Mouse (Mus musculus): ENCODE data around the gene Ppdpf.
"Not testable (repeated sequence)": the region's sequence is repeated elsewhere in the genome, so short reads cannot be mapped to it uniquely, and the experiment has no call there.

Gene Ppdpf

GRCm38 (mm10) chr2:181158471-181158870, 28.6 kb upstream of the Ppdpf start:
- in situ Hi-C loops (cut with MboI; ENCODE audit: unreplicated experiment in 2 of 2): no loop called here

DNA sequence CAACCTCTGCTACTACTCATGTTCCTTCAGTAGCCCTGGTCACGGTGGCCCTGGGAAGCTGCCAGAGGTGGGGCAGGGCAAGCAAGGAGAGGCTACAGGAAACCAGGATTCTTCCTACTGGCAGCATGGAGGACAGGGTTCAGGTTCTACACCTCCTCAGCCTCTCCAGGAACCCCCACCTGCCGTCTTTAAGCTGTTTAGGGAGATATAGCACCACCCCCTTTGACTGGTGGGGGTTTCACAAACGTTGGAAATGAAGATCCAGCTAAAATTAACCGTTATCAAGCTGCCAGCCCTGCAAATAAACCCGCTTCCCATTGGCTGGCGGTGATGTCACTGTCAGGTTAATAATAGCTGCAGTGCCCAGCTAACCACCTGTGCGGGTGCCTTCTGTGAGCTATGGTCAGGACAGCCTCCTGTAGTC, 27.9 kb upstream of the Ppdpf start:
- in situ Hi-C loops (cut with MboI; ENCODE audit: unreplicated experiment in 2 of 2): no loop called here

DNA sequence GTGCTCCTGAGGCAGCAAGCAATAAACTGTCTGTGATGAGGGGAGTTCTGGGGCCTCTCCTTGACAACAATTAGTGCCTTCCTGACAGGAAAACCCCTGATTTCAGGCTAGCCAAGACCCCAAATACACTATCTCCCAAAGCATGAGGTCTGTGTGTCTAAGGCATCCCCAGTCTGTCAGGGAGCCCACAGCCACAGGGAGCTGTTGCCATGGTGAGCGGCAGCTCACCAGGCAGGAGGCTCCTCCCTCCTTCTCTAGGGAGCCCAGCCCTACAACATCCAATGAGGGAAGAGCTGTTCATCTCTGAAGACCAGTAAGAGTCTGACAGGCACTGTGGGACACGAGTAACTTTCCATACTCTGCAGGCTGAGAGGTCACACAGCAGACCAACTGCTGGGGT, 27.3 kb upstream of the Ppdpf start:
- in situ Hi-C loops (cut with MboI; ENCODE audit: unreplicated experiment in 2 of 2): no loop called here

- in situ Hi-C loops (cut with MboI; ENCODE audit: unreplicated experiment in 2 of 2): no loop called here
Measured at GRCm38 (mm10) chr2:181160821-181161220, 26.2 kb upstream of the Ppdpf start.

DNA sequence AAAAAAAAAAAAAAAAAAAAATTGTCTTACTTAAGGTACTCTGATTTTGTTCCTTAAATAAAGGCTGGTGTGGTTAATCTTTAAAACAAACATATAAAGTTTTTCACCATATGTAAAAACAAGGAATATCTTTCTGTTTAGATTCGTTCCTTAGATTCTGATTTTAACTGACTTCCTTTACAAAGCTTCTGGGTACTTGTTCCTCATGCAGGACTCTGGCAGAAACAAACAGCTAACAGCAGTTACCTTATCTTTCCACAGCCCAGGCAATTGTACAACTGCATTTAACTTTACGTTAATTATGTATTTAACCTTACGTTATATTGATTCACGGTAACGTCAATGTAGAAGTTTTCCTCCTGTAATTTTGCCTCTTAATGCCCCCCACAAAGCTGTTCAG, 20.6 kb upstream of the Ppdpf start:
- in situ Hi-C loops (cut with MboI; ENCODE audit: unreplicated experiment in 2 of 2): no loop called here

DNA sequence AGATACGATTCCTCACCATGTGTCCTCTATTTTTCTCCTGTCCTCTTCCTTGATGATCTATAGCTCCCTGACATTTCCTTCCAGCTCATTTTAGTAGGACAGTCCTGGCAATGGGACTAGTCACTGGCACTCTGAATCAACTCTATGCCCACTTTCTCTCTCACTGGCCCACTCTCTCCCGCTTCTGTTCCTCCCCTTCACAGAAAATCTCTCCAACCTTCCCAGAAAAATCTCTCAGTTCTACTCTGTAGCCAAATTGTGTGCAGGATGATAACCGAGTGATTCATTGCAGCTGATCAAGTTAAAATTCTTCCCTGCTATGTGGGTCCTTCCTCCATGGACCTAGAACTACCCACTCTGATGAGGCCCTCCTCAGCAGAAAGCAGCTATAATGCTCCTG, 12.4 kb upstream of the Ppdpf start:
- in situ Hi-C loops (cut with MboI; ENCODE audit: unreplicated experiment in 2 of 2): no loop called here

- in situ Hi-C loops (cut with MboI; ENCODE audit: unreplicated experiment in 2 of 2): no loop called here
Measured at GRCm38 (mm10) chr2:181178015-181178414, 9.0 kb upstream of the Ppdpf start.

DNA sequence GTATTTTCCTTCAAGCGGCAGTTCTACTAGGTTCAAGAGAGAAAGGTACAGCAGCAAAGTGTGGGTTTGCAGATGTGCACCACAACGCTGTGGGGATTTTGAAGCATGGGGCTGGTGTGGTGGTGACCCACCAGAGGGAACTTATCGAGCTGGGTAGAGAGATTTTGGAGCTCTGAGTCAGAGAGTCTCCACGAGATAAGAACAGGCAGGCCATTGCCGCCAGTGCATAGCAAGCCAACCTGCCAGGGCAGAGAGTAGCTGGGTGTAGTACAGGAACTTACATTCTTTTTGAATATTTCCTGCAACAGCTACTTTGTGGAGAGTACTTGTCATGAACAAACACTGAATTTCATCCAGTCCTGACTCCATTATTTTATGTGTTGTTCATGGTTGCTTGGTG, 8.6 kb upstream of the Ppdpf start:
- in situ Hi-C loops (cut with MboI; ENCODE audit: unreplicated experiment in 2 of 2): no loop called here

DNA sequence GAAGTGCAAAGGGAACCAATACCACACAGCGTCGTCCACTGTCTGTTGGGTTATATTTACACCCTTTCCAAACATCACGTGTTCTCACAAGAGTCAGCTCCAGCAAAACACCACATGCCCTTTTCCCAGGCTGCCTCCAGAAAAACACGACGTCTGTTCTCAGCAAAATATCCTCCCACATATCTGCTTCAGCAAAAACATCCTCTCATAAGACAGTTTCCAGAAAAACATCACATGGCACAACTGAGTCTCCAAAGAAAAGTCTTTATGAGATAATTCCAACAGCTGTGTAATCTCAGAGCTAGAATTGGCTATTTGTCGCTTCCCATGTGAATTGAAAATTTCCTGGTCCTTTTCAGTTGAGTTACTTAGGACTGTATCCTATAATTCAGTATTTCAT, 6.1 kb upstream of the Ppdpf start:
- in situ Hi-C loops (cut with MboI; ENCODE audit: unreplicated experiment in 2 of 2): loop anchor here (10.0 kb wide), 2 partner anchors 404 to 514 kb away; partner anchors contain the start of genes Uckl1 (in 2 of the 2), Lkaaear1 (in 1 of the 2) and Rgs19 (in 1 of the 2)

DNA sequence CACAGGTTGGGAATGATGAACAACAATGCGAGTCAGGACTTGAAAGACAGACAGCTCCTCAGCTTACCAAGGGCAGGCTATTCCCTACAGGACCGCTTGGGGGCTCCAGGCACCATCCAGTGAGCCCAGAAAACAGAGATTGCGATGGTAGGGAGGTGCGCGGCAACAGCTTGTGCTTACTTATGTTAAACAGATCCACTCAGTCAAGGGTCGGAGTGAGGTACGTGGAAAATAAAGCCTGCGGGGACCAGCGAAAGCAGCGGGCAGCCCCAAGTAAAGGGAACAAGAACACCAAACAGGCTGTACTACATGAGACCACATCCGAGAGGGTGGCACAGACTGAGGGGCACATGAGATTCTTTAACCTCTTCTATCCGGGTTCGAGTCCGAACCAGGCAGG, 412 bp upstream of the Ppdpf start:
- in situ Hi-C loops (cut with MboI; ENCODE audit: unreplicated experiment in 2 of 2): loop anchor here (5.0 to 10.0 kb wide), 3 partner anchors 146 to 508 kb away; partner anchors contain the start of genes Uckl1 (in 2 of the 2), Lkaaear1 (in 1 of the 2) and Rgs19 (in 1 of the 2)

DNA sequence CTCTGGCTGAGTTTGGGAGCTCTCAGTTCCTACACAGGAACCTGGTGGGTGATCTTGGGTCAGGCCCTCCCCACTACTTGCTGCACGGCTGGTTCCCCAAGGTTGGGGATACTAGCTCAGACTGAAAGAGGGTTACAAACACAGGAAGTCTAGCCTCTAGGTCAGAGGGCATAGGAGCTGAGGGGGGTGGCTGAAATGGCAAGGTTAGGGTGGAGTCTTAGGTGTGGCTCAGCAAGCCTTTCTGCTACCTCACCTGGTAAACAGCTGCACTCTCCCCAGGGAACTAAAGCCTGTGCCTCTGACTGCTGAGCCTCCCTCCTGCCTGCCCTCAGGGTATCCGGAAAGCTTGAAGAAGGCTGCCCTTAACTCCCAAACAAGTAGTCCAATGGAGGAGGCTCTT, 1.6 kb downstream of the Ppdpf start:
- in situ Hi-C loops (cut with MboI; ENCODE audit: unreplicated experiment in 2 of 2): loop anchor here (5.0 to 10.0 kb wide), 3 partner anchors 144 to 506 kb away; partner anchors contain the start of genes Uckl1 (in 2 of the 2), Lkaaear1 (in 1 of the 2) and Rgs19 (in 1 of the 2)

GRCm38 (mm10) chr2:181189321-181189720, 2.3 kb downstream of the Ppdpf start:
- in situ Hi-C loops (cut with MboI; ENCODE audit: unreplicated experiment in 2 of 2): loop anchor here (5.0 to 10.0 kb wide), 3 partner anchors 143 to 505 kb away; partner anchors contain the start of genes Uckl1 (in 2 of the 2), Lkaaear1 (in 1 of the 2) and Rgs19 (in 1 of the 2)

- in situ Hi-C loops (cut with MboI; ENCODE audit: unreplicated experiment in 2 of 2): not testable (repeated sequence)
Measured at GRCm38 (mm10) chr2:181191385-181191784, 4.3 kb downstream of the Ppdpf start.

DNA sequence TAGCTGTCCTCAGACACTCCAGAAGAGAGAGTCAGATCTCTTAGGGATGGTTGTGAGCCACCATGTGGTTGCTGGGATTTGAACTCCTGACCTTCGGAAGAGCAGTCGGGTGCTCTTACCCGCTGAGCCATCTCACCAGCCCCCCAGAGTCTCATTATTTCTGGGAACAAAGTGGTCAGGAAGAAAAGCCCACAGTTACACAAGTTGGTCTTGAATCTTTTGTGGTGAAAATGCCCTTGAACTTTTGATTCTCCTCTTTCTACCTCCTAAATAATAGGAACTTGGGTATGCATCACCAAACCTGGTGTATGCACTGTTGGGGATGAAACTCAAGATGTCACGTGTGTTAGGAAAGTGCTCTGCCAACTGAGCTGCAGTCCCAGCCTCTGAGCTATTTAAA, 4.9 kb downstream of the Ppdpf start:
- in situ Hi-C loops (cut with MboI; ENCODE audit: unreplicated experiment in 2 of 2): no loop called here

GRCm38 (mm10) chr2:181193044-181193443, 6.0 kb downstream of the Ppdpf start:
- in situ Hi-C loops (cut with MboI; ENCODE audit: unreplicated experiment in 2 of 2): no loop called here

DNA sequence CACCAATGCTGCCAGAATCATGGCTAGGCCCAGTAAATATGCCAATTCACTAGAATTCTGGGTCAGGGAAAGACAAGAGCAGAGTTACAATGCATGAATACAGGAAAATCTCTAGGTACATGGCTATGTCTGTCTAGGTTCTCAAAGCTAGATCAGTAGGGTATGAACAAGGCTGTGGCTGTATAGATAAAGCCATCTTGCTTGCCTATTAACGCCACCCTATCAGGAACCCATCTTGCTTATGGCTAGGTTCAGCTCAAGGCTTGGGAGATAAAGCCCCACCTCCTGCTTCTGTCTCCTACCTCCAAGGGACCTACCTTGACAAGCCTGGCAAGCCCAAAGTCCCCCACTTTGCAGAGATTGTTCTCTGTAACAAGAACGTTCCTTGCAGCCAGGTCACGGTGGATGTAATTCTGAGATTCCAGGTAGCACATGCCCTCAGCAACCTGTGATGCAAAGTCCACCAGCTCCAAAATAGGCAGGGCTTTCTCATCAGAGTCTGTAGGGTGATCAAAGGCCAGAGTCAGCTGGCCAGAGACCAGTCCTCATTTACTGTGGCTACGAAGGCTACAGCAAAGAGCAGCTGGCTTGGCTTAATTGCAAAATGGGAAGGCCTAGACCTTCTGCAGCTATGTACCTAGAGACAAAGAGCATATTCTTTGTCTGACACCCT, 9.7 kb downstream of the Ppdpf start:
- in situ Hi-C loops (cut with MboI; ENCODE audit: unreplicated experiment in 2 of 2): no loop called here

DNA sequence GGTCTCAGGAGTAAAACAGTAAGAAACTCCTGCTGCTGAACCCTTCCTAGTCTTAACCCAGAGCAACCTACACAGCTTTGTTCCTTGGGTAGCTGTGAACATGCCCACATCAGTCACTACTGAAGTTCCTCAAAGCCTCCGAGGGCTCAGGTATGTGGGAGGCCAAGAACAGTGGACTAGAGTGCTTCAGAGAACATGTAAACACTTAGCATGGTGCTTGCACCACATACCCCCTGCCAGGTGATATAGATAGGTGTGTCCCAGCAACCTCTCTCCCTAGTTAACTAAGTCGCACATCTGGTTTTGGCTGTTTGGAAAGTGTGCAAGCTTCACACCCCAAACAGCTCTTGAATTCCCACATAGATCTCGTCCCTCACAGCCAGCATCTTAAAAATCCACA, 14.6 kb downstream of the Ppdpf start:
- in situ Hi-C loops (cut with MboI; ENCODE audit: unreplicated experiment in 2 of 2): no loop called here

- in situ Hi-C loops (cut with MboI; ENCODE audit: unreplicated experiment in 2 of 2): no loop called here
Measured at GRCm38 (mm10) chr2:181202422-181202821, 15.4 kb downstream of the Ppdpf start, which contains the start of gene Ptk6. Gene Ptk6 (minus strand): TSS chr2:181202789.

DNA sequence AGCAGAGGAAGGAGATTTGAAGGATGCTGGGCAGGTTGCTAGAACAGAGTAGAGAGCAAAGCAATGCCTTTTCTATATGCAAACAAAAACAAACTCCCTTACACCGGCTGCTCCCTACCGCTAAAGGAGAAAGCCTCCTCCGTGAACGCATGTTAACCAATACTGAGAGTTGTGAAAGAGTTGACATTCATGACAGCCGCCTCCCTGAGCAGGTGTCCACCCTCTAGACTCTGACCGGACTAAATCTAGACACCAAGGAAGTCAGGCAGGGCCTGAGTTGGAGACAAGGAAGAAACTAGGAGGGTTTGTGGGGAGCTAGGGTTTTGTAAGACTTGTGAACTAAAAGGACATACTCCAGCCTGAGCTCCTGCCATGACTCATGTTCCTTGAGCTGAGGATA, 15.8 kb downstream of the Ppdpf start:
- in situ Hi-C loops (cut with MboI; ENCODE audit: unreplicated experiment in 2 of 2): no loop called here

DNA sequence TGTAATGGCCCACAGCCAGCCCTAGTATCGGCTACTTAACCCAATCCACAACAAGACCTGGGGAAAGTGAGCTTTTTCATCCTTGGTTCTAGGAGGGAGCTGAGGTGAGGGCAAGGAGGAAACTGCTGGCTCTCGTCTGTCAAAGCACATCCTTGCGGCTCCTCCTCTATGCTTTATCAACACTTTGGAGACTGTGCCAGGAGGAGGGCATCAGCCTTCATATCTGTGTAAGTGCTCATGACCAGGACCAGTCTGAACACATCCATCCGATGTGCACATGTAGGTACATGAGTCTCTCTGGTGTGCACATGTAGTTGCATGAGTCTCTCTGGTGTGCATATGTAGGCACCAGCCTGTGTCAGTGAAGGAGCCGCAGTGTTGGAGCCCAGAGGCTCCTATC, 18.6 kb downstream of the Ppdpf start:
- in situ Hi-C loops (cut with MboI; ENCODE audit: unreplicated experiment in 2 of 2): no loop called here

- in situ Hi-C loops (cut with MboI; ENCODE audit: unreplicated experiment in 2 of 2): no loop called here
Measured at GRCm38 (mm10) chr2:181206118-181206517, 19.1 kb downstream of the Ppdpf start.

DNA sequence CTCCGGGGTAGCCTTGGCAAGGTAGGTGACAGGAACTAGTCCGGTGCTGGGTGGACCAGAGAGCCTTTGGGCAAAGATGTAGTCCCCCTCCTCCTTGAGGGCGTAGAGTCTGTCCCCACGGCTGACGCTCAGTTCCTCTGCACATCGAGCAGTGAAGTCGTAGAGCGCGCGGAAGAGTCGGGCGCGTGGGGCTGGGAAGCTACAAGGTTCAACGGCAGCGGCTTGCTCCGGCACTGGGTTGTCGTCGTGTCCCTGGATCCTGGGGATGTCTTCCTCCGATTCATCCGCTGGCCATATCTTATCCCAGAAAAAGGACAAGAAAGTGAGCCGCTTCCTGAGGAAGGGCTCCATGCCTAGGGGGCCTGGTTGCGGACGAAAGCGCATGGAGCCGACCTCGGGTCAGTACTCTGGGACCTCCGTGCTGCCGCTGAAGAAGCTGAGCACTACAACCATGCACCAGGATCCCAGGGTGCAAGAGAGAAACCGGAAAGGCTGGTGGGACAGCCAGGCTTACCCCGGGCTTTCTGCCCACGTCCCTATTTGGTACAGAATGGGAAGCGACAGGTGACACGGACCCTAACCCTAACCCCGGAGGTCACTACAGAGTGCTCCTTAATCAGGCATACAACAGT, 25.5 kb downstream of the Ppdpf start:
- in situ Hi-C loops (cut with MboI; ENCODE audit: unreplicated experiment in 2 of 2): no loop called here
